Mouse (Mus musculus) cerebellum, adult 2 months (tissue): ENCODE data around the gene Pex5l. TPM values are rescaled to one million over a fixed set of nuclear protein-coding genes. Genes with fewer than 3 reads are reported as not detected.

Experiments
- DNase-seq, 2 experiments: peaks; one replicate each; pipeline ENCODE4 v3.0.0; 2021
- H3K27ac ChIP-seq: fragments of 200-500 bp; 2 replicates; pipeline ENCODE4 v1.5.1; 2012; ENCODE audit warnings: low read length, control low read depth, inconsistent platforms; ENCODE audit not compliant: insufficient read depth
- H3K27me3 ChIP-seq: fragments of 200-500 bp; 2 replicates; pipeline ENCODE4 v1.6.1; 2012; ENCODE audit warnings: inconsistent platforms, mild to moderate bottlenecking, low read length, moderate library complexity; ENCODE audit not compliant: control insufficient read depth, insufficient read depth
- H3K4me1 ChIP-seq: fragments of 200-500 bp; 2 replicates; pipeline ENCODE4 v1.6.1; 2011; ENCODE audit warnings: low read length; ENCODE audit not compliant: control insufficient read depth, insufficient read depth
- H3K4me3 ChIP-seq: fragments of 200-500 bp; replicated peaks from 2 replicates; pipeline ENCODE3; 2011; ENCODE audit warnings: mild to moderate bottlenecking, low read depth, low read length, control low read depth; ENCODE audit not compliant: insufficient read depth
- CTCF ChIP-seq: fragments of 200-500 bp; IDR thresholded peaks from 2 replicates; pipeline ENCODE4 v1.5.1; 2011; ENCODE audit warnings: low read depth, mild to moderate bottlenecking, control low read depth, low read length, moderate library complexity, borderline replicate concordance; ENCODE audit not compliant: insufficient read depth
- POLR2A ChIP-seq: fragments of 200-500 bp; IDR thresholded peaks from 2 replicates; pipeline ENCODE4 v1.6.1; 2011; ENCODE audit warnings: low read length, control low read depth, borderline replicate concordance; ENCODE audit not compliant: insufficient read depth
- WGBS: fragments of 180-500 bp; shearing (Covaris S2); methylation state at CpG from one replicate; pipeline ENCODE4 v1.1.7; 2018; 5-methylcytosine and 5-hydroxymethylcytosine counted together
- polyA plus RNA-seq: library from polyadenylated mRNA; depleted of rRNA; stranded (reverse); fragments of >200 nt; gene quantifications from 2 replicates; pipeline ENCODE4 v1.2.3, GENCODE M21; 2012; rRNA removed

The Pex5l gene
- polyA plus RNA-seq: 92.5 and 121 TPM in 2 replicates

- under 1% methylated on average over 88 of the region's 88 CpGs for WGBS
- TF ChIP-seq CTCF (peak; percentile 25; the same call in 1 of the 2 replicates), POLR2A (no peak)
- H3K4me3 ChIP-seq: peak within 1 kb of the TSS; percentile 48
- H3K27me3 ChIP-seq: no peaks in the 10 kb centered on the region; the same call in 1 of the 2 replicates
- H3K27ac ChIP-seq: no peak within 1 kb of the TSS
- DNase-seq: peak; percentile 40 to 51
- no peaks in the 10 kb centered on the region for H3K4me1 ChIP-seq
Measured at GRCm38 (mm10) chr3:33142901-33143461, at the start of gene Pex5l. Gene Pex5l (minus strand): TSS chr3:33143247.

GRCm38 (mm10) chr3:33165186-33165585, 22.1 kb upstream of the Pex5l start:
- H3K27ac ChIP-seq: no peak overlapping the region
- 85% methylated on average over 3 of the region's 3 CpGs for WGBS
- no peaks in the 10 kb centered on the region for H3K4me1 ChIP-seq
- H3K4me3 ChIP-seq: no peak overlapping the region
- TF ChIP-seq POLR2A (no peak), CTCF (no peak)
- DNase-seq: no peak
- H3K27me3 ChIP-seq: no peaks in the 10 kb centered on the region

- TF ChIP-seq CTCF (no peak), POLR2A (no peak)
- Histone ChIP-seq H3K27me3 (no peaks in the 10 kb centered on the region), H3K4me3 (no peak overlapping the region), H3K4me1 (no peaks in the 10 kb centered on the region), H3K27ac (no peak overlapping the region)
- DNase-seq: no peak
Measured at GRCm38 (mm10) chr3:33163821-33164220, 20.8 kb upstream of the Pex5l start.

- Histone ChIP-seq H3K4me1 (no peaks in the 10 kb centered on the region), H3K27ac (no peak overlapping the region), H3K4me3 (peak overlapping the region; percentile 17), H3K27me3 (no peaks in the 10 kb centered on the region; the same call in 1 of the 2 replicates)
- TF ChIP-seq CTCF: no peak
- no peak for TF ChIP-seq POLR2A
- 86% methylated on average over 7 of the region's 7 CpGs for WGBS
- DNase-seq: no peak
Measured at GRCm38 (mm10) chr3:33143592-33143991, 545 bp upstream of the Pex5l start.

GRCm38 (mm10) chr3:33142398-33142797, 649 bp downstream of the Pex5l start:
- Histone ChIP-seq H3K27ac (no peak overlapping the region), H3K27me3 (no peaks in the 10 kb centered on the region; the same call in 1 of the 2 replicates), H3K4me3 (peak overlapping the region; percentile 48), H3K4me1 (no peaks in the 10 kb centered on the region)
- peak; percentile 4 to 19 for DNase-seq
- no peak for TF ChIP-seq CTCF
- TF ChIP-seq POLR2A: no peak
- WGBS: 1% methylated on average over 17 of the region's 17 CpGs

- no peak overlapping the region for H3K27ac ChIP-seq
- DNase-seq: no peak
- H3K4me3 ChIP-seq: no peak overlapping the region
- H3K4me1 ChIP-seq: no peaks in the 10 kb centered on the region
- no peaks in the 10 kb centered on the region for H3K27me3 ChIP-seq
- TF ChIP-seq CTCF: no peak
- no peak for TF ChIP-seq POLR2A
Measured at GRCm38 (mm10) chr3:33129944-33130343, 13.1 kb downstream of the Pex5l start.

GRCm38 (mm10) chr3:33124796-33125195, 18.3 kb downstream of the Pex5l start:
- 74% methylated on average over 5 of the region's 5 CpGs for WGBS
- H3K27ac ChIP-seq: no peak overlapping the region
- no peaks in the 10 kb centered on the region for H3K27me3 ChIP-seq
- no peak for DNase-seq
- TF ChIP-seq POLR2A (no peak), CTCF (no peak)
- no peak overlapping the region for H3K4me3 ChIP-seq
- H3K4me1 ChIP-seq: no peaks in the 10 kb centered on the region

GRCm38 (mm10) chr3:33105785-33106184, 37.3 kb downstream of the Pex5l start:
- Histone ChIP-seq H3K4me1 (no peaks in the 10 kb centered on the region), H3K27me3 (no peaks in the 10 kb centered on the region; the same call in 1 of the 2 replicates), H3K27ac (no peak overlapping the region), H3K4me3 (no peak overlapping the region)
- WGBS: 98% methylated on average over 2 of the region's 2 CpGs
- DNase-seq: no peak
- TF ChIP-seq POLR2A (no peak), CTCF (no peak)
